Mouse (Mus musculus): Measurements from ENCODE around the gene Adcy1.

- TF ChIP-seq ZNF384 (IDR thresholded peaks at IDR 0.05; ENCODE audit: low read depth, low read length) (no peak), HCFC1 (IDR thresholded peaks at IDR 0.05; ENCODE audit: borderline replicate concordance, insufficient read depth, low read length) (no peak)
Measured at GRCm38 (mm10) chr11:7153081-7153480, 89.8 kb downstream of the Adcy1 start.

Data from ES-E14 (cell line).